Mouse (Mus musculus) c-Kit-positive CD71-positive TER-119-negative erythroid progenitor cells, embryonic 14.5 days (primary cell): ENCODE data around the gene Tkfc.
A peak's percentile ranks its signal among the peaks of the same experiment; 100 is the strongest.
"Not testable (repeated sequence)": the region's sequence is repeated elsewhere in the genome, so short reads cannot be mapped to it uniquely, and the experiment has no call there.

Experiments used
- DNase-seq: peaks from one replicate; pipeline ENCODE4 v3.0.0-alpha.2; 2013; ENCODE audit warnings: low read depth

Tkfc gene

DNA sequence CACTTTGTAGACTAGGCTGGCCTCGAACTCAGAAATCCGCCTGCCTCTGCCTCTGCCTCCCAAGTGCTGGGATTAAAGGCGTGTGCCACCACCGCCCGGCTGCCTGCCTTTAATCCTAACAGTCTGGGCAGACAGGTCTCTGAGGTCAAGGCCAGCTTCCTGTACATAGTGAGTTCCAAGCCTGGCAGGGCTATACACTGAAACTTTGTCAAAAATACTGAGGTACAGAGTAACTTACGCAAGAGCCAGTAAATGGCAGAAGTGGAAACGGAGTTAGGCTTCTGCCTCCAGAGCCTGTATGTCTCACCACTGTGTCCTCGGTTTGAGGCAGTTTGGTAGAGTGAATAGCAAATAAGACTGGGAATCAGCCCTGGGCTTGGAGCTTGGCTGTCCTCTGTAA lies 18.2 kb downstream of the Tkfc start:
- DNase-seq, result no peak

GRCm38 (mm10) chr19:10585112-10585511 lies 20.3 kb downstream of the Tkfc start:
- DNase-seq, result no peak

DNA sequence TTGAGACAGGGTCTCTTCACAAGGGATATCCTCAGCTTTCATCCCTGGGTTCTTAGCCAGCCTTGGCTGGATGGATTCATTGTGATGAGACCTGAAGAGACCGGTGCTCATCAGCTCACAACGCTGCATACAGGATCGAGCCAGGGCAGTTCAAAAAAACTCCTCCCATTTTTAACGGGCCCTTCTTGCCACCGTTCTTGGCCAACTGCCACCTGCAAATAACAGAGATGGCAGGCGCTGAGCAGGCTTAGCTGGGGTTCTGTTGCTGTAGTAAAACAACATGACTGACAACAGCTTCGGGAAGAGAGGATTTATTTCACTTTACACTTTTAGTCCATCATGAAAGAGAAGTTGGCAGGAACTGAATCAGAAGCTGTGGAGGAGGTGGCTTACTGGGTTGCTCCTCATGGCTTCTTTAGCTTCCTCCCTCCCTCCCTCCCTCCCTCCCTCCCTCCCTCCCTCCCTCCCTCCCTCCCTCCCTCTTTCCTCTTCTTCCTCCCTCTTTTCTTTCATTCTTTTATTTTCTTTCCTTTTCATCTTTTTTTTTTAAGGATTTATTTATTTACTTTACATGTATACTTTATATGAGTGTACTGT lies 21.8 kb downstream of the Tkfc start:
- DNase-seq, result no peak

DNA sequence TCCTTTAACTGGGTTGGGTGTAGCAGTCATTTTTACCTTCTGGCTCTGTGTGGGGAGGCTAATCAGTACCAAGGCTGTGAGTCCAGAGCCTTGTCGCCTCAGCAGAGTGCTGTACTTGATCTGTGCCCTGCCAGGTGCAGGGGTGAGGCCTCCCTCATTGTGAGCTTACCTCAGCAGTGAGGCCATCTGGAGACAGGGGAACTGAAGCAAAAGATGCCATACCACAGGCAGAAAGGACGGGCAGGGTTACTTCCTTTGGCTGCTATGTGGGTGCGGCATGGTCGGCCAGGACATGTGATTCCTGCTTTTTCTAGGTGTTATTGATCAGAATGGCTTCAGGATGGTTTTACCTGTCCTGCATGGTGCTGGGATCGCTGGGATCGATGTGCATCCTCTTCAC lies 23.5 kb downstream of the Tkfc start:
- DNase-seq, result no peak

DNA sequence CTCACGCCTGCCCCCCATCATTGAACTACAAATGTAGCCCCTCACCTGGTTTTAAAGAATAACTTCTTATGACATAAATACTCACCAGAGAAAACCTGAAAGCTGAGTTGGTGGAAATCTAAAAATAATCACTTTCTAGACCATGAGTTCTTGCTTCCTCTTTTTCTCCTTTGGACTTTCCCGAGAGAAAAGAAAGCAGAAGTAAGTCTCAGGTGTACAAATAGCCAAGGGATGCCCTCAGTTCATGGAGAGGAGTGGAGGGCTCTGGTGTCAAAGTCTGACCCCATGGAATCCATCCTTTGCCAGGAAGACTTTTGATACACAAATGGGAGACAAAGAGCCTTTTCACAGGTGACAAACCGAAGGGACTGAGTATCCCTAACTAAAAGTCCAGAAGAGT lies 24.7 kb downstream of the Tkfc start:
- DNase-seq, result no peak

GRCm38 (mm10) chr19:10580102-10580501 lies 25.4 kb downstream of the Tkfc start:
- DNase-seq, result no peak

DNA sequence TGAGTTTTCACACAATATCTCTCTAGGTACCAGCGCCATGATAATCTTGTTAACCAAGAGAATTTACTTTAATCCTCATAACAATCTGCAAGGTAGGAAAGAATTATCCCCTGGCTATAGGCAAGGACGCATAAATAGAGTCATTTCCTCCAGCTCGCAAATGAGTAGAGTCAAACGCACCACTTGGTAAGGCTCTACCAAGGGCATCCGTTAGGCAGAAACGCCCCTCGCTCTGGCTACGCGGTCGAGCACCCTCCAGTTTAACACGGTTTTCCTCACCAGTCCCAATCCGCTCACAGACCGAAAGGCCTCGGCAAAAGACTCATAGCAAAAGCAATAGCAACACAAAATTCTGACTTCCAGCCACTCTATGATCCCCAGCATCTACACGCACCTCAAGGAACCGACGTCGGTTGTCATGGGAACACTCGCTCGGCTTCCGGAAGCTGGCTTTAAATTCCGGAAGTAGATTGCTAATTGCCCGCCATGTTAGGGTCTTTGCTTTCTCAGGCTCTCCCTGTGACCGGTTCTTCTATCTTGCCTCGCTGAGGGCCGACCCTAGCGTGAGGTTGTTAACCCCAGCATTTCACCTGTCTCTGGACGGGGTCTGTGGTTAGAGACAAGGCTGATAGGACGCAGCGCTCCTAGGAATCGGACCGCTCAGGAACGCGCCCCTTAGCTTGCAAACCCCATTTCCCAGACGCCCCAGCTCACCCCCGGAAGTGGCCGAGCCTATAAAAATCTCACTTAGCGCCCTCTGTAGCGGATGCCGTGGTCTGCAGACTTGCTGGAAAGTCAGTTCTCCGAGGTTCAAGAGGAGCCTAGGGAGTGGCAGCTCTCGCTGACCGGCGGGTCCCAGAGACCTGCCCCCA lies 28.5 kb downstream of the Tkfc start, which contains the start of the genes Cyb561a3 and Tmem138:
Cyb561a3 (plus strand) TSS at position 483 of the 872 bp plus-strand sequence.
Tmem138 (minus strand) TSS at position 673 of the 872 bp plus-strand sequence.
- peak; percentile 93 for DNase-seq

GRCm38 (mm10) chr19:10569627-10570026 lies 35.8 kb downstream of the Tkfc start:
- DNase-seq, result no peak

DNA sequence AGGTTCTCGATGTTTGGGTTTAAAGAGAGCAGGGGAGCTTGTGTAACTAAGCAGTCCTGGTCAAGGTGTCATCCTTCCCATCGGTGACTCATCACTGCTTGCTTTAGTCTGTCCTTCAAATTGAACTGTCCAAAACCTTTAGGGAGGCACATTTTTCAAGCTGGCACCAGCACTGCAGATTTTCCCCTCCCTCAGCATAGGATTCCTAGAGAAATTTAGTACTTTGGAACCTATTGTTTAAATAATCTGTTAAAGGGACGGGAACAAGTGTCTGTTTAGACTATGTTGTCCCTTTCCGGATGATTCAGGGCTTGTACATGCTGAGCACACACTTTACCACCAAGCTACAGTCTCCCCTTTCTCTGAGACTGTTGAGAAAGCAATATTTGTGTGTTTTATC lies 40.2 kb downstream of the Tkfc start:
- no peak for DNase-seq

DNA sequence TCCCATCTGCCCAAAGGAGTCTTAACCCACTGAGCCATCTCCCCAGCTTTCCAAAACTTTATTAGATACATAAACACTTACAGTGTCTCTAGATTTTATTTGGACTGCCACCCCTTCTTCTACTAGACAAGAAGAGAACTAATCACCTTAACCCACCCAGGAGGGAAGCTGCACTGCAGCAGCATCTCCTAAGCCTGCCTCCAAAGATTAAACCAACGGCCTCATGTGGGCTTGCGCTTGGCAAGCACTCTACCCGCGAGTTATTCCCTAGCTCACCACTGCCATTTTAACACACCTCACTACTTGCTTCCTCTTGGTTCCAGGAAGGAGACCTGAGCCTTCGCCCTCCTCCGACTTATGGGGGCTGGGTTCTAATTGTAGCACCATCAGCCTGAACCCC lies 41.2 kb downstream of the Tkfc start:
- DNase-seq, result no peak

- DNase-seq, result no peak
Observed at GRCm38 (mm10) chr19:10562351-10562750, 43.1 kb downstream of the Tkfc start.

DNA sequence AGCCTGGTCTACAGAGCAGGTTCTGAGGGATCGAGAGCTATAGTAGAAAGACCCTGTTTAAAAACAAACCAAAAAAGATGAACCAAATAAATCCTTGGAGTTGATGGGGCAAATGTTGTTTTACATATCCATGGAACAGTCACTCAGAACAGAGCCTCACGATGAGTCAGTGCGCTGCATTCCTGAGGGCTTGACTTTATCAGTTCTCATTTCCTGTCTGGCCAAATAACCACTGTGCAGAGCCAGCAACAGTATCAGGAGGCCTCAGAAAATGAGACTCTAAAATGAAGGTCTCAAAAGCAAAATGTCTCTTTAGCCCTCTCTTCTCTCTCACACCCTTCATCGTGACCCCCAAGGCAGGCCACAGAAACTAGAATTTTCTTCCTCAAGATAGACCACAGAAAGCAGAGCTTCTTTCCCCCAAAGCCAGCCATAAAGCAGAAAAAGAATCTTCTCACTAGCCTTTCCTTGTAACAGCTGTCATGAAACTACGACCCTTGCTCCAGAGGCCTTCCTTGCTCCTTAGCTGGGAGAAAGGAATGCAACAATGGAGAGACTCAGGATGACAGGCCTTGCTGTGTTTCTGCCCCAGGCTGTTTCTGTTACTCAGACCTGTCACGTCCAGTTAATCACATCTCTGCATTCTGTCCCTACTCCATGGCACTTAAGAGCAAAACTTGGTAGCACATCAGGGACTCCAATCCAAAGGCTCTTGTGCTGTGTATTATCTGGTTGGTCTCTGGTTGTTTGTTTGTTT lies 43.7 kb downstream of the Tkfc start:
- DNase-seq, result no peak

GRCm38 (mm10) chr19:10560108-10560507 lies 45.3 kb downstream of the Tkfc start:
- no peak for DNase-seq

- DNase-seq, result not testable (repeated sequence)
Observed at GRCm38 (mm10) chr19:10557837-10558375, 47.5 kb downstream of the Tkfc start.

DNA sequence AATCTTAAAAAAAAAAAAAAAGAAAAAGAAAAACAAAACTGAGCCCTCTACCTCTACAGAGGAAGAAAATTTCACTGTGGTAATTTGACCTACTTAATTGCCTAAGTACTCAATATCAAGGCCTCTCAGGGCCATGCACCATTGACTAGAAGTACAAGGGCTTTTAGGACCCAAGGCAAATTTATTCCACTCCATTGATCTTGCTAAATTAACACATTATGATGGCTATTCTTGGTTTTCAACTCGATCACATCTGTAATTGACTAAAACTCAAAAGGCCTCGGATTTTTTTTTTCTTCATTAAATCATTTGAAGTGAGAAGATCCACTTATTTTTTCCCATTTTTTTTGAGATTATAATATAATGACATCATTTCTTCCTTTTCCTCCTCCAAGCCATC lies 48.0 kb downstream of the Tkfc start:
- DNase-seq, result no peak

DNA sequence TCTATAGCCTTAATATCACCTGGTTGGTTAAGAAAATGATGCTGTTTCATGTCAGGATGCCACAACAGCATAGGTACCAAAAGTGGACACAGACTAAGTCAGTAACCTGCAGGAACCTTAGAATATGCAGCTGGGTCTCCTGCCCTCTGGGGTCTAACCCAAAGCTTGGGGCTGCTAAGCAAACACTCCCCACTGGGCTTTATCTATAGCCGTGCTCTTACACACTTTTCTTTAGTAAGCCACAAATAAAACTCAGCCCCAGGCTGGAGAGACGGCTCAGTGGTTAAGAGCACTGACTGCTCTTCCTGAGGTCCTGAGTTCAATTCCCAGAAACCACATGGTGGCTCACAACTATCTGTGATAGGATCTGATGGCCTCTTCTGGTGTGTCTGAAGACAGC lies 48.5 kb downstream of the Tkfc start:
- no peak for DNase-seq

- peak; percentile 75 for DNase-seq
Observed at GRCm38 (mm10) chr19:10555624-10556510, 49.6 kb downstream of the Tkfc start, which contains the start of gene Tmem216. Gene Tmem216, minus strand, starts transcription at chr19:10556238.

- peak; percentile 45 for DNase-seq
Observed at GRCm38 (mm10) chr19:10539454-10539853, 66.0 kb downstream of the Tkfc start.
